In the genomic region with DNA sequence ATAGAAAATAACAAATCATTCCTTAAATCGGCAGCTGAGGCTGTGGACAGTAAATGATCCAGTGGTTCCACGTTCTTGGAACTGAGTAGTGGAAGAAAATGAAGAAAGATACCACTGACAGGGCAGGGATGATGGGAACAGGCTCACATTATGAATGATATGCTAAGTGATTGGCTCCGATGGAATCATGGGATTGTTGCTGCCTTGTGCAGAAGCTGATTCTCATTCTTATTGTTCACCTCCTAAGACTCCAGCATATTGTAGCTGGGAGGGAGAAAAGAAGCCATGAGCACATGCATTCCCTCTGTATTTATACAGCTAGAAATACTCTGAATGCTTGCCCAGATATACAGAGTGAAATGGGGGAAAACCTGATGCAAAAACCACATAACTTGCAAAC, we compare ENCODE assay signal across 23 mouse cellular contexts.
A peak's percentile ranks its signal among the peaks of the same experiment; 100 is the strongest.
DNase-seq lines count a peak whose midpoint lies in the region; ATAC-seq and TF ChIP-seq lines count a peak whose summit lies in the region.
"Had no signal": no experiment of that assay in that cellular context is flagged by ENCODE, and none has a peak within 500 bp of the region (broad histone marks: within the 10 kb centered on the region; RNA-seq: fewer than 3 reads in every experiment).

No protein-coding gene starts in this region.

- intact Hi-C loops in left cerebral cortex, postnatal 25 days (cut with DNase I), result no loop called here

- no peak for TF ChIP-seq POLR2A in brain, embryonic 14.5 days (IDR thresholded peaks at IDR 0.05; ENCODE audit: borderline replicate concordance, extremely low read depth, insufficient read depth, insufficient read length, poor library complexity, severe bottlenecking)

- no peak overlapping the region for H3K4me2 ChIP-seq in forebrain, embryonic 12.5 days
- no peak overlapping the region for H3K4me2 ChIP-seq in forebrain, embryonic 16.5 days (ENCODE audit: low read length)
- no peak overlapping the region for H3K4me2 ChIP-seq in hindbrain, embryonic 13.5 days
- H3K4me2 ChIP-seq in midbrain, embryonic 13.5 days (replicated peaks), result no peak overlapping the region
- H3K4me2 ChIP-seq: heart, embryonic 11.5 days; liver, embryonic 13.5 days had no signal

- H3K27me3 ChIP-seq in forebrain, embryonic 12.5 days, result no peaks in the 10 kb centered on the region
- no peaks in the 10 kb centered on the region for H3K27me3 ChIP-seq in forebrain, embryonic 16.5 days (replicated peaks; ENCODE audit: control insufficient read depth, insufficient read depth, low read length)
- H3K27me3 ChIP-seq in hindbrain, embryonic 13.5 days, result no peaks in the 10 kb centered on the region
- H3K27me3 ChIP-seq in midbrain, embryonic 13.5 days, result no peaks in the 10 kb centered on the region
- H3K27me3 ChIP-seq: liver, embryonic 13.5 days had no signal

- no peak overlapping the region for H3K9ac ChIP-seq in forebrain, embryonic 12.5 days
- H3K9ac ChIP-seq in forebrain, embryonic 16.5 days (replicated peaks; ENCODE audit: low read depth, low read length), result no peak overlapping the region
- H3K9ac ChIP-seq in hindbrain, embryonic 13.5 days, result no peak overlapping the region
- H3K9ac ChIP-seq in midbrain, embryonic 13.5 days (replicated peaks), result no peak overlapping the region
- H3K9ac ChIP-seq: liver, embryonic 13.5 days had no signal

- H3K4me1 ChIP-seq in forebrain, embryonic 12.5 days, result peaks cover 3% of the 10 kb centered on the region
- no peaks in the 10 kb centered on the region; the same call in 1 of the 2 replicates for H3K4me1 ChIP-seq in forebrain, embryonic 16.5 days (replicated peaks; ENCODE audit: control insufficient read depth, insufficient read depth, low read length)
- H3K4me1 ChIP-seq in hindbrain, embryonic 13.5 days (replicated peaks), result peaks cover 17% of the 10 kb centered on the region
- peaks cover 22% of the 10 kb centered on the region for H3K4me1 ChIP-seq in midbrain, embryonic 13.5 days (replicated peaks)
- H3K4me1 ChIP-seq: embryonic facial prominence, embryonic 10.5 days; liver, embryonic 13.5 days had no signal

- DNase-seq in brain, embryonic 14.5 days (ENCODE audit: low read depth), result peak; percentile 70
- no peak for DNase-seq in left cerebral cortex, postnatal 25 days (ENCODE audit: low spot score in 2 of 2)
- no peak for DNase-seq in right cerebral cortex, postnatal 36 days (ENCODE audit: low spot score in 2 of 2)
- DNase-seq: adrenal gland, postnatal 36 days; cerebellum, adult 11 months; cerebellum, adult 9-11 months; gastrocnemius, postnatal 14 days; heart, adult 11 months; kidney, adult 9 months; kidney, postnatal 36 days; liver, embryonic 13.5 days; lung, adult 2 months; lung, postnatal 14 days; spleen, adult 18-20 months; thymus, postnatal 14 days had no signal

- no peaks in the 10 kb centered on the region for H3K9me3 ChIP-seq in forebrain, embryonic 12.5 days
- H3K9me3 ChIP-seq in forebrain, embryonic 16.5 days (ENCODE audit: control insufficient read depth, low read length), result no peaks in the 10 kb centered on the region
- H3K9me3 ChIP-seq in hindbrain, embryonic 13.5 days, result no peaks in the 10 kb centered on the region
- H3K9me3 ChIP-seq in midbrain, embryonic 13.5 days, result no peaks in the 10 kb centered on the region
- H3K9me3 ChIP-seq: embryonic facial prominence, embryonic 10.5 days; liver, embryonic 13.5 days had no signal

- H3K27ac ChIP-seq in forebrain, embryonic 12.5 days, result no peak overlapping the region
- H3K27ac ChIP-seq in forebrain, embryonic 16.5 days (ENCODE audit: low read length), result no peak overlapping the region
- peak overlapping the region; percentile 66 for H3K27ac ChIP-seq in hindbrain, embryonic 13.5 days
- H3K27ac ChIP-seq in midbrain, embryonic 13.5 days, result peak overlapping the region; percentile 77
- H3K27ac ChIP-seq: embryonic facial prominence, embryonic 10.5 days; liver, embryonic 13.5 days had no signal

- peak; percentile 22; the same call in 1 of the 2 replicates for ATAC-seq in forebrain, embryonic 12.5 days (ENCODE audit: low FRiP score)
- ATAC-seq in forebrain, embryonic 16.5 days, result no peak; the same call in 1 of the 2 replicates
- peak; percentile 67 for ATAC-seq in hindbrain, embryonic 13.5 days (ENCODE audit: low FRiP score)
- ATAC-seq in midbrain, embryonic 13.5 days, result peak; percentile 75
- no peak for ATAC-seq in monocyte, adult 5-6 weeks (replicated peaks; ENCODE audit: insufficient number of reproducible peaks, low FRiP score, low TSS enrichment, poor library complexity, severe bottlenecking)
- ATAC-seq: intestine, embryonic 16.5 days had no signal

- H3K36me3 ChIP-seq in forebrain, embryonic 12.5 days (replicated peaks), result no peaks in the 10 kb centered on the region
- no peaks in the 10 kb centered on the region for H3K36me3 ChIP-seq in forebrain, embryonic 16.5 days (ENCODE audit: control insufficient read depth, insufficient read depth)
- H3K36me3 ChIP-seq in hindbrain, embryonic 13.5 days, result no peaks in the 10 kb centered on the region
- H3K36me3 ChIP-seq in midbrain, embryonic 13.5 days, result no peaks in the 10 kb centered on the region
- H3K36me3 ChIP-seq: embryonic facial prominence, embryonic 10.5 days; liver, embryonic 13.5 days had no signal

- H3K4me3 ChIP-seq in forebrain, embryonic 12.5 days (replicated peaks), result no peak overlapping the region
- H3K4me3 ChIP-seq in forebrain, embryonic 16.5 days (replicated peaks; ENCODE audit: low read length), result no peak overlapping the region
- H3K4me3 ChIP-seq in hindbrain, embryonic 13.5 days, result no peak overlapping the region
- no peak overlapping the region for H3K4me3 ChIP-seq in midbrain, embryonic 13.5 days (replicated peaks)
- H3K4me3 ChIP-seq: embryonic facial prominence, embryonic 10.5 days; liver, embryonic 13.5 days had no signal

- no peak for TF ChIP-seq CTCF in brain, embryonic 14.5 days (IDR thresholded peaks at IDR 0.05; ENCODE audit: borderline replicate concordance, extremely low read depth, insufficient read depth, insufficient read length)

- WGBS in forebrain, embryonic 12.5 days, result 71% methylated on average over 3 of the region's 3 CpGs
- 71% methylated on average over 3 of the region's 3 CpGs for WGBS in forebrain, embryonic 16.5 days
- WGBS in hindbrain, embryonic 13.5 days, result 47% methylated on average over 3 of the region's 3 CpGs
- 49% methylated on average over 3 of the region's 3 CpGs for WGBS in midbrain, embryonic 13.5 days

Comparison
In these comparisons a context has a peak if more than half of its experiments do, and no peak if none do; other contexts are left out.
1. ATAC-seq: peak in forebrain, embryonic 12.5 days (single experiment), hindbrain, embryonic 13.5 days (single experiment) and midbrain, embryonic 13.5 days (single experiment); none in forebrain, embryonic 16.5 days (single experiment) and monocyte, adult 5-6 weeks (single experiment).
2. H3K27ac ChIP-seq: peak in hindbrain, embryonic 13.5 days (single experiment) and midbrain, embryonic 13.5 days (single experiment); none in forebrain, embryonic 12.5 days (single experiment) and forebrain, embryonic 16.5 days (single experiment).